In genomic region chr9:44484311-44485104, GRCm38 (mm10) we compare ENCODE assay signal across 8 mouse cellular contexts. TPM values are rescaled to one million over a fixed set of nuclear protein-coding genes. Genes with fewer than 3 reads are reported as not detected.
DNase-seq lines count a peak whose midpoint lies in the region; ATAC-seq and TF ChIP-seq lines count a peak whose summit lies in the region.

No protein-coding gene starts in this region.

- 5% methylated on average over 7 of the region's 7 CpGs for WGBS in lung, embryonic 15.5 days
- 38% methylated on average over 7 of the region's 7 CpGs for WGBS in hindbrain, embryonic 13.5 days
- WGBS in lung, postnatal 0 days, result 8% methylated on average over 7 of the region's 7 CpGs

- ATAC-seq in lung, embryonic 15.5 days (ENCODE audit: borderline replicate concordance, extremely low read depth, low FRiP score, low TSS enrichment), result no peak
- ATAC-seq in hindbrain, embryonic 13.5 days (ENCODE audit: low FRiP score), result no peak
- no peak for ATAC-seq in lung, postnatal 0 days
- ATAC-seq in megakaryocyte progenitor cell, adult 5-6 weeks (replicated peaks; ENCODE audit: poor library complexity), result no peak

- peak overlapping the region; percentile 81 for H3K4me2 ChIP-seq in lung, embryonic 15.5 days
- peak overlapping the region; percentile 99 for H3K4me2 ChIP-seq in hindbrain, embryonic 13.5 days
- peak overlapping the region; percentile 77 for H3K4me2 ChIP-seq in lung, postnatal 0 days (replicated peaks; ENCODE audit: low read depth, low read length)

- H3K9me3 ChIP-seq in lung, embryonic 15.5 days, result no peaks in the 10 kb centered on the region
- no peaks in the 10 kb centered on the region for H3K9me3 ChIP-seq in hindbrain, embryonic 13.5 days
- H3K9me3 ChIP-seq in lung, postnatal 0 days (ENCODE audit: low read length), result no peaks in the 10 kb centered on the region

- peaks cover 67% of the 10 kb centered on the region for H3K4me1 ChIP-seq in lung, embryonic 15.5 days
- peaks cover 16% of the 10 kb centered on the region for H3K4me1 ChIP-seq in embryonic fibroblast, embryonic 13.5 days (ENCODE audit: control insufficient read depth, insufficient read depth, low read length)
- H3K4me1 ChIP-seq in hindbrain, embryonic 13.5 days (replicated peaks), result peaks cover 79% of the 10 kb centered on the region
- H3K4me1 ChIP-seq in lung, postnatal 0 days (ENCODE audit: insufficient read depth, low read depth, low read length), result peaks cover 44% of the 10 kb centered on the region

- peak overlapping the region; percentile 96 for H3K4me3 ChIP-seq in lung, embryonic 15.5 days
- H3K4me3 ChIP-seq in embryonic fibroblast, embryonic 13.5 days (ENCODE audit: insufficient read depth, low read length), result peak overlapping the region; percentile 84
- H3K4me3 ChIP-seq in hindbrain, embryonic 13.5 days, result peak overlapping the region; percentile 90
- H3K4me3 ChIP-seq in lung, postnatal 0 days (ENCODE audit: low read depth, low read length), result peak overlapping the region; percentile 88

- no peaks in the 10 kb centered on the region for H3K36me3 ChIP-seq in lung, embryonic 15.5 days
- no peaks in the 10 kb centered on the region for H3K36me3 ChIP-seq in hindbrain, embryonic 13.5 days
- H3K36me3 ChIP-seq in lung, postnatal 0 days (ENCODE audit: insufficient read depth, low read length), result no peaks in the 10 kb centered on the region

- TF ChIP-seq CTCF in embryonic fibroblast, embryonic 13.5 days (IDR thresholded peaks at IDR 0.05; ENCODE audit: borderline replicate concordance, insufficient read depth, low read length), result no peak
- TF ChIP-seq CTCF in lung, postnatal 0 days (IDR thresholded peaks at IDR 0.05), result no peak

- peak overlapping the region; percentile 99 for H3K9ac ChIP-seq in lung, embryonic 15.5 days
- H3K9ac ChIP-seq in hindbrain, embryonic 13.5 days, result peak overlapping the region; percentile 98
- H3K9ac ChIP-seq in lung, postnatal 0 days (replicated peaks; ENCODE audit: low read depth), result peak overlapping the region; percentile 92

- H3K27ac ChIP-seq in lung, embryonic 15.5 days, result peak overlapping the region; percentile 95
- peak overlapping the region; percentile 75 for H3K27ac ChIP-seq in embryonic fibroblast, embryonic 13.5 days (ENCODE audit: insufficient read depth, low read length)
- peak overlapping the region; percentile 98; the same call in 1 of the 2 replicates for H3K27ac ChIP-seq in hindbrain, embryonic 13.5 days
- H3K27ac ChIP-seq in lung, postnatal 0 days (ENCODE audit: low read length), result peak overlapping the region; percentile 96

- no peak for DNase-seq in lung, adult 18-20 months
- peak; percentile 31 for DNase-seq in lung, postnatal 0 days (ENCODE audit: low spot score)
- no peak for DNase-seq in urinary bladder, adult 18-20 months (ENCODE audit: low spot score in 2 of 2)
- DNase-seq in urinary bladder, adult 2 months (ENCODE audit: low spot score), result no peak

- TF ChIP-seq EP300 in lung, postnatal 0 days (IDR thresholded peaks at IDR 0.05), result no peak

- H3K27me3 ChIP-seq in lung, embryonic 15.5 days, result no peaks in the 10 kb centered on the region
- H3K27me3 ChIP-seq in hindbrain, embryonic 13.5 days, result no peaks in the 10 kb centered on the region
- no peaks in the 10 kb centered on the region for H3K27me3 ChIP-seq in lung, postnatal 0 days (replicated peaks; ENCODE audit: insufficient read depth, low read length)

- no peak for TF ChIP-seq POLR2A in embryonic fibroblast, embryonic 13.5 days (IDR thresholded peaks at IDR 0.05; ENCODE audit: low read depth, low read length)

RNA-seq across cellular contexts. Expression of gene Bcl9l, which starts 1.9 kb away (rescaled TPM):
- 17.1 and 17.3 TPM in 2 replicates for polyA plus RNA-seq in lung, embryonic 15.5 days (2015; fragmentation: Nextera tagmentation; extraction: Ambion mirVana)
- polyA plus RNA-seq in embryonic fibroblast, embryonic 13.5 days (2011; ENCODE audit: insufficient read length, low read depth, missing spikeins), result 56.0 and 61.6 TPM in 2 replicates
- polyA plus RNA-seq in hindbrain, embryonic 13.5 days (2015; fragmentation: Nextera tagmentation; extraction: Ambion mirVana), result 8.6 TPM in 2 replicates
- polyA plus RNA-seq in lung, postnatal 0 days (2015; fragmentation: Nextera tagmentation; extraction: Ambion mirVana), result 10.7 and 12.3 TPM in 2 replicates
- 4.3 and 4.5 TPM in 2 replicates for total RNA-seq in megakaryocyte progenitor cell, adult 5-6 weeks (2015)
- 1.6 and 1.8 TPM in 2 replicates for total RNA-seq in megakaryocyte progenitor cell, adult 5-6 weeks (2017)
- polyA plus RNA-seq in urinary bladder, adult 2 months (2012; rRNA removed), result 11.1 and 29.7 TPM in 2 replicates

RNA-seq across cellular contexts. Expression of gene Upk2, which starts 29.7 kb away (rescaled TPM):
- 1.3 and 1.5 TPM in 2 replicates for polyA plus RNA-seq in lung, embryonic 15.5 days (2015; fragmentation: Nextera tagmentation; extraction: Ambion mirVana)
- not detected in 2 replicates for polyA plus RNA-seq in embryonic fibroblast, embryonic 13.5 days (2011; ENCODE audit: insufficient read length, low read depth, missing spikeins)
- not detected in 2 replicates for polyA plus RNA-seq in hindbrain, embryonic 13.5 days (2015; fragmentation: Nextera tagmentation; extraction: Ambion mirVana)
- 2.2 and 2.3 TPM in 2 replicates for polyA plus RNA-seq in lung, postnatal 0 days (2015; fragmentation: Nextera tagmentation; extraction: Ambion mirVana)
- total RNA-seq in megakaryocyte progenitor cell, adult 5-6 weeks (2015), result not detected in 2 replicates
- not detected in 2 replicates for total RNA-seq in megakaryocyte progenitor cell, adult 5-6 weeks (2017)
- polyA plus RNA-seq in urinary bladder, adult 2 months (2012; rRNA removed), result 788 and 1,023 TPM in 2 replicates

RNA-seq across cellular contexts. Expression of gene Foxr1, which starts 43.6 kb away (rescaled TPM):
- polyA plus RNA-seq in lung, embryonic 15.5 days (2015; fragmentation: Nextera tagmentation; extraction: Ambion mirVana), result not detected in 2 replicates
- polyA plus RNA-seq in embryonic fibroblast, embryonic 13.5 days (2011; ENCODE audit: insufficient read length, low read depth, missing spikeins), result not detected in 2 replicates
- not detected in 2 replicates for polyA plus RNA-seq in hindbrain, embryonic 13.5 days (2015; fragmentation: Nextera tagmentation; extraction: Ambion mirVana)
- not detected in 2 replicates for polyA plus RNA-seq in lung, postnatal 0 days (2015; fragmentation: Nextera tagmentation; extraction: Ambion mirVana)
- not detected in 2 replicates for total RNA-seq in megakaryocyte progenitor cell, adult 5-6 weeks (2015)
- not detected in 2 replicates for total RNA-seq in megakaryocyte progenitor cell, adult 5-6 weeks (2017)
- polyA plus RNA-seq in urinary bladder, adult 2 months (2012; rRNA removed), result 0.28 and 0.63 TPM in 2 replicates

Comparison
In these comparisons a context has a peak if more than half of its experiments do, and no peak if none do; other contexts are left out.
1. RNA of gene Upk2, which starts 29.7 kb away (polyA plus RNA-seq): 788 to 1,023 TPM in urinary bladder, adult 2 months; 2.2 to 2.3 TPM in lung, postnatal 0 days, 1.3 to 1.5 TPM in lung, embryonic 15.5 days, not detected in embryonic fibroblast, embryonic 13.5 days and not detected in hindbrain, embryonic 13.5 days; every median in the first group is over 100 times any median in the second.
2. Peak in every context shown above with its lines, with median percentiles within 50 percentile points of each other: H3K27ac ChIP-seq, H3K4me2 ChIP-seq, H3K4me3 ChIP-seq and H3K9ac ChIP-seq.